Mouse (Mus musculus) embryonic facial prominence, embryonic 10.5 days (tissue): ENCODE measurements around the gene Wdr37. TPM values are rescaled to one million over a fixed set of nuclear protein-coding genes. Genes with fewer than 3 reads are reported as not detected.
"Not testable (repeated sequence)": the region's sequence is repeated elsewhere in the genome, so short reads cannot be mapped to it uniquely, and the experiment has no call there.

Experiments used
- DNase-seq: peaks from one replicate; pipeline ENCODE4 v3.0.0-alpha.2; 2017; ENCODE audit warnings: low spot score
- H3K27ac ChIP-seq: fragments of 300-500 bp; sonication (generic); replicated peaks from 2 replicates; pipeline ENCODE4 v1.5.1; 2016; ENCODE audit warnings: mild to moderate bottlenecking
- H3K27me3 ChIP-seq: fragments of 300-500 bp; sonication (generic); replicated peaks from 2 replicates; pipeline ENCODE4 v1.6.1; 2016; ENCODE audit warnings: low read depth, mild to moderate bottlenecking; ENCODE audit not compliant: poor library complexity, severe bottlenecking
- H3K36me3 ChIP-seq: fragments of 300-500 bp; sonication (generic); replicated peaks from 2 replicates; pipeline ENCODE4 v1.6.1; 2016; ENCODE audit warnings: mild to moderate bottlenecking, moderate library complexity
- H3K4me1 ChIP-seq: fragments of 300-500 bp; sonication (generic); 2 replicates; pipeline ENCODE4 v1.6.1; 2016
- H3K4me3 ChIP-seq: fragments of 300-500 bp; sonication (generic); 2 replicates; pipeline ENCODE4 v1.5.1; 2016; ENCODE audit warnings: mild to moderate bottlenecking, moderate library complexity
- H3K9me3 ChIP-seq: fragments of 300-500 bp; sonication (generic); 2 replicates; pipeline ENCODE4 v1.6.1; 2016; ENCODE audit warnings: mild to moderate bottlenecking
- WGBS: fragments of 180-500 bp; shearing (Covaris S2); methylation state at CpG from one replicate; pipeline ENCODE4 v1.1.7; 2016; 5-methylcytosine and 5-hydroxymethylcytosine counted together
- polyA plus RNA-seq: library from polyadenylated mRNA; unstranded; fragments of >200 nt; fragmentation: Nextera tagmentation; extraction: Ambion mirVana; gene quantifications from 2 replicates; pipeline ENCODE4 v1.2.1, GENCODE M21; 2016

Wdr37 gene
- polyA plus RNA-seq = 28.3 and 29.8 TPM in 2 replicates

DNA sequence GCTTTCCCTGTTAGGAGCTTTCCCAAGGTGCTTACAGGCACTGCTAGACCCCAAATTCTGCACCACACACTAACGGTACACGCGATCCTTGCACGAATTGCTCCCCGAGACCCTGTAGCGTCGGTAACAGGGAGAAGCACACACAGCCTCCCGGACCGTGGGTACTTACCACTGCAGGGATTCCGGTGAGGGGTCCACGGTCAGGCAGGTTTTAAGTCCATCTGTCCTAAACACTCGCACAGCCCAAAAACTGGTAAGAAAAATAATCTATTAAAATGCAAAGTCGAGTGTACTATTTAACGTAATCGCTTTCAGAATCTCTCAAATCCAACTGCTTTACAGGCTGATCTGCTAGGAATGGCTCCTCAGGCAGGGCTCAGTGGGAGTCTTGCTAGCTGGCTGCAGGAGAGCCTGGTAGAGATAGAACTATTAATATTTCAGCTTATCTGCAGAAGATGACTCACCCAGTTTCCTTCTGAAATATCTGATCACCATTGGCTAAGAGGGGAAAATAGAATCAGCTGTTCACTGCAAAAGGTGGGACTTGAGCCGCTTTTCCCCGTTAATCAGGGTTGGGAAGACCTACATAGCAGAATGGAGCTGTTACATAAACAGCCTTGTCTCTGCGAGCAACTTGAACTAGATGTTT is at the start of gene Wdr37:
Gene Wdr37, minus strand, starts transcription at position 596 of the 649 bp plus-strand sequence.
- 2% methylated on average over 18 of the region's 18 CpGs for WGBS

DNA sequence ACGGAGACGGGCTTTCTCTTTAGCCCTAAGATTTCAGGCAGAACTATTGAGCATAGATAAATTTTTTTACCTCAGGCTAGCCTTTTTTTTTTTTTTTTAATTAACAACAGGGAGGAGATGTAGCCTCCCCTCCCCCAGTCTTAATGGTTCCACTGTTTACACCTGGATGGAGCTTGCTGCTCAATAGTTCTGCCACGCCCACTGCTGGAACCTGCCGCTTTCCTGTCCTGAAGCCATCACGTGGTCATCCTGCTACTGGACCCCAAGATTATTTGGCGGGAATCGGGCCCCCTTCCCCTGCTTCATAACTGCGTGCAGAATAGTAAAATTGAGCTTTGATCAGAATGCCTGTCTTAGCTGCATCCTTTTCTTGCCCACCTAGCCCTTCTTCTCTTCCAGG is 42.2 kb upstream of the Wdr37 start:
- H3K27ac ChIP-seq, DNase-seq, H3K4me3 ChIP-seq, H3K4me1 ChIP-seq, H3K9me3 ChIP-seq, H3K36me3 ChIP-seq, H3K27me3 ChIP-seq: not testable (repeated sequence)
- WGBS = 94% methylated on average over 8 of the region's 8 CpGs

More for the DNA sequence above, at the start of gene Wdr37:
- Histone ChIP-seq H3K9me3 (no peaks in the 10 kb centered on the region), H3K4me1 (peaks cover 15% of the 10 kb centered on the region), H3K27ac (peak within 1 kb of the TSS; percentile 92), H3K27me3 (no peaks in the 10 kb centered on the region), H3K4me3 (peak within 1 kb of the TSS; percentile 92), H3K36me3 (peaks cover 9% of the 10 kb centered on the region)
- peak; percentile 27 for DNase-seq

DNA sequence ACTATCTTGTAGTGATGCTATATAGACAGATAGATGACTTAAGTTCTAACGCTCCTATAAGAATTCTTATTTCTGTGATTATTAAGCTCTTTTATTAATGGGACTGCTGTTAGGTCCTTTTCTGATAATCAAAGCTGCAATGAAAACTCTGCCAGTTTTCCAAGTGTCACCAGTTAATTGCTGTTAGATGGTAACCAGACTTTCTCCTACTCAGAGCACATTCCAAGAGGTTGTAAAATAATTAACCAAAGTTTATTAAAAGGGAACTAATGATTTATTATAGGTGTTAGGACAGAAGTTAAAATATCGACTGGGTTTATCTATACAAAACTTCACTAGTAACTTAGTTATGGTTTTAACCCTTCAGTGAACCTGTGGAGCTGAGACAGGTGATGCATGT is 34.3 kb upstream of the Wdr37 start:
- H3K9me3 ChIP-seq = peaks cover 21% of the 10 kb centered on the region
- not testable (repeated sequence) for H3K4me1 ChIP-seq, H3K36me3 ChIP-seq, H3K27me3 ChIP-seq, DNase-seq, H3K4me3 ChIP-seq, H3K27ac ChIP-seq
- 92% methylated on average over 2 of the region's 2 CpGs for WGBS

DNA sequence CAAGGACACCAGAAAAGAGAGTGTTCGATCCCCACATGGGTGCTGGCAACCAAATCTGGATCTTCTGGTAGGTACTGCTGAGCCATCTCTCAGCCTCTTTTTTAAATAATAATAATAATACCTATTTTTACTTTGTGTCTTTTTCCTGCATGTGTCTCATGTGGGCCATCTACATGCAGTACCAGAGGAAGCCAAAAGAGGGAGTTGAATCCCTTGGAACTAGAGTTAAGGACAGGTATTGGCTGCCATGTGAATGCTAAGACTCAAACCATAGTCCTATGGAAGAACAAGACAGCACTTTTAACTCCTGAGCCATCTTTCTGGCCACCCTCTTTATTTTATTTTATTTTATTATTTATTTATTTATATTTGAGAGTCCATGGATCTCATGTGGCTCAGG is 16.9 kb upstream of the Wdr37 start:
- 93% methylated on average over 1 of the region's 1 CpGs for WGBS
- H3K36me3 ChIP-seq = peaks cover 38% of the 10 kb centered on the region
- H3K9me3 ChIP-seq = no peaks in the 10 kb centered on the region
- H3K4me1 ChIP-seq = peaks cover 12% of the 10 kb centered on the region
- H3K4me3 ChIP-seq = no peak overlapping the region
- H3K27ac ChIP-seq = no peak overlapping the region
- no peaks in the 10 kb centered on the region for H3K27me3 ChIP-seq
- DNase-seq = no peak

DNA sequence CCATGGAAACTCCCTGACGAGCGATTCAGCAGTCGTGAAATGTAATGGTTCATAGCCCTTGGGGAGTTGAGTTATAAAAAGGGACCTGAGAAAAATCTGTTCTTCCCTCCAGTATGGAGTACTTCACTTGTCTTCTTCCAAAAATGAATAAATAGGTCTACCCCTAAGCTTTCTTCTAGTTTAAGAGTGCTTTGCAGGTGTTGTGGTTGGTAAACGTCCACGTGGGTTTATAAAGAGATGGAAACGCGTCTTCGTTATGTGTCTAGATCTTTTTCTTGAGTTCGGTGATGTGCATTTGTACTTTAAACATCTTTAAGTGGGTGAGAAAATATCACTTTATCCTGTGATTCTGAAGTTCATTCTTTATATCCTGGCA is 14.5 kb upstream of the Wdr37 start:
- DNase-seq = no peak
- no peaks in the 10 kb centered on the region for H3K27me3 ChIP-seq
- H3K36me3 ChIP-seq = peaks cover 24% of the 10 kb centered on the region
- H3K4me3 ChIP-seq = peak overlapping the region; percentile 82
- H3K4me1 ChIP-seq = peaks cover 12% of the 10 kb centered on the region
- 7% methylated on average over 9 of the region's 9 CpGs for WGBS
- H3K27ac ChIP-seq = peak overlapping the region; percentile 98
- H3K9me3 ChIP-seq = no peaks in the 10 kb centered on the region

DNA sequence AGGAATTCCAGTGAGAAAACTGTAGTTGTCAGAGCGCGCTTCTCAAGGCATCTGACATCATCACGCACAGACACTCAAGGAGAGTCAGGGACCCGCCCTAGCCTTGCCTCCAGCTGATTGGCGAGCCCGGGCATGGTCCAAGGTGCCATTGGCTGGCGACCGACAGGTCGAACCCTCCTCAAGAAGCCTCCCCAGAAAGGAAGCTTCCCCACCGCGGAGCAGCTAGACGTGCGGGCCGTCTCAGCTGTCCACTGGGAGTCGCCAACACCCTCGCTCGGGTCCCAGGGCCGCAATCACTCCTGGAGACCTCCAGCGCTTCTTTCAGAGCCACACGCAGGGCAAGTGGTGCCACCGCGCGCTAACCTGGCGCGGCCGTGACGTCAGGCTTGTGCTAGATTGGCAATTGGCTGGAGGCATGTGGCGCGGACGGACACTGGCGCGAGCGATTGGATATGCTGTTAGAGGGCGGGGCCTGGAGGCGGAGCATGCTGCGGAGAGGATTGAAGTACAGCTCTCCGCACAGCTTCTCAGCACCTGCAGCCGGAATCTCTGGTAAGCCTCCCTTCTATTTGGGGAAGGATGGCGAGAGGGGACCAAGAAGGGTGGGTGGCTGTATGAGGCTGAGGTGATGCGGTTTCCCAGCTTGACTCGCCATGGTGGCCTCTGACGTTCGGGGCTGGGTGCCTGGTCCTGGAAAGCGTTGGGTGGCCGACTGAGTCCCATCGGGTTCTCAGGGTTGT is 13.9 kb upstream of the Wdr37 start, which contains the start of gene Idi1:
Gene Idi1, plus strand, starts transcription at position 57 of the 740 bp plus-strand sequence.
- Histone ChIP-seq H3K9me3 (no peaks in the 10 kb centered on the region), H3K36me3 (peaks cover 24% of the 10 kb centered on the region), H3K4me3 (peak within 1 kb of the TSS; percentile 82), H3K4me1 (peaks cover 12% of the 10 kb centered on the region), H3K27ac (peak within 1 kb of the TSS; percentile 98), H3K27me3 (no peaks in the 10 kb centered on the region)
- DNase-seq = peak; percentile 97
- under 1% methylated on average over 46 of the region's 46 CpGs for WGBS

DNA sequence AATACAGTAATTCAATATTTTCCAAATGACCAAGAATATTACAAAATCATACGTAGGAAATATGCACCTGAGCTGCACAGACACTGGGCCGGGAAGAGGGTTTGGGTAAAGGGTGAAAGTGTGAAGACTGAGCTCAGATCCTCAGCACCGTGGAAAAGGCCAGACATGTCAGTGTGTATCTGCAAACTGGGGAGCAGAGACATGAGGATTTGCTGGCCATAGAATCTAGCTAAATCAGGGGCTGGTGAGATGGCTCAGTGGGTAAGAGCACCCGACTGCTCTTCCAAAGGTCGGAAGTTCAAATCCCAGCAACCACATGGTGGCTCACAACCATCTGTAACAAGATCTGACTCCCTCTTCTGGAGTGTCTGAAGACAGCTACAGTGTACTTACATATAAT is 12.2 kb upstream of the Wdr37 start:
- not testable (repeated sequence) for H3K27ac ChIP-seq, H3K9me3 ChIP-seq, H3K4me3 ChIP-seq, DNase-seq, H3K27me3 ChIP-seq
- Histone ChIP-seq H3K36me3 (peaks cover 12% of the 10 kb centered on the region), H3K4me1 (peaks cover 12% of the 10 kb centered on the region)
- WGBS = 83% methylated on average over 5 of the region's 5 CpGs

DNA sequence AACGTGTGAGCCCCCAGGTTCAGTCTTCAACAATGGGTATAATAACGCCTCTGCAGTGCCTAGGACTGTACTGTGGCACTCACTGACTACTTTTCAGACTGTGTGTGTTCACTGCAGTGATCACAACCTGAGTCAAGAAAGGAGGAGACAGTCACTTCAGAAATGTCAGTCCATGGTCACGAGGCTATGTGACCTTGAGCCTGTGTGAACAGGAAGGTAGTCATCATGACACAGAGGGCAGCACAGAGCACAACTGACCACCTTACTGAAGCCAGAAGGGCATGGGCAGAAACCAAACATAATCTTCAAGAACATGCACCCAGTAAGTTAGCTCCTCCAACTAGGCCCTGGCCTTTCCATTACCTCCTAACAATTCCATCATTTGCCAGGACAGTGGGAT is 9.9 kb upstream of the Wdr37 start:
- no peak for DNase-seq
- H3K27me3 ChIP-seq = no peaks in the 10 kb centered on the region
- H3K36me3 ChIP-seq = no peaks in the 10 kb centered on the region
- no peak overlapping the region for H3K27ac ChIP-seq
- WGBS = 71% methylated on average over 3 of the region's 3 CpGs
- no peak overlapping the region for H3K4me3 ChIP-seq
- H3K9me3 ChIP-seq = no peaks in the 10 kb centered on the region
- 0 out of 2 replicates have a peak, but pooled peaks cover 5% of the 10 kb centered on the region for H3K4me1 ChIP-seq

DNA sequence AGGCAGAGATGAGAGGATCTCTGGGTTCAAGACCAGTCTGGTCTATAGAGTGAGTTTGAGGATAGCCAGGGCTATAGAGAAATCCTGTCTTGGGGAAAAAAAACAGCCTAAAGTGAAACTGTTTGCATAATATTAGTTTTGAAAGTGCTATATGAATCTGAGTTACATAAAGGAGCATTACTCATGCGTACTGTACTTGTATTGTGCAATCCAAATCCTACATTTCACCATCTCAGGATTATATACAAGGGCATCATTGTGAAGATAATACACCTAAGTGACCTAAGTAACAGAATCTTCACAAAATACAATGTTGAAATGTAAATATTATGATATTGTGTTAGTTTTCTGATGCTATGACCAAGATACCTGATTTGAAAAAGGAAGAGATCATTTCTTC is 2.1 kb upstream of the Wdr37 start:
- Histone ChIP-seq H3K9me3 (no peaks in the 10 kb centered on the region), H3K4me3 (no peak overlapping the region), H3K4me1 (peaks cover 15% of the 10 kb centered on the region), H3K27me3 (no peaks in the 10 kb centered on the region), H3K36me3 (no peaks in the 10 kb centered on the region), H3K27ac (no peak overlapping the region)
- no peak for DNase-seq
- 88% methylated on average over 1 of the region's 1 CpGs for WGBS

DNA sequence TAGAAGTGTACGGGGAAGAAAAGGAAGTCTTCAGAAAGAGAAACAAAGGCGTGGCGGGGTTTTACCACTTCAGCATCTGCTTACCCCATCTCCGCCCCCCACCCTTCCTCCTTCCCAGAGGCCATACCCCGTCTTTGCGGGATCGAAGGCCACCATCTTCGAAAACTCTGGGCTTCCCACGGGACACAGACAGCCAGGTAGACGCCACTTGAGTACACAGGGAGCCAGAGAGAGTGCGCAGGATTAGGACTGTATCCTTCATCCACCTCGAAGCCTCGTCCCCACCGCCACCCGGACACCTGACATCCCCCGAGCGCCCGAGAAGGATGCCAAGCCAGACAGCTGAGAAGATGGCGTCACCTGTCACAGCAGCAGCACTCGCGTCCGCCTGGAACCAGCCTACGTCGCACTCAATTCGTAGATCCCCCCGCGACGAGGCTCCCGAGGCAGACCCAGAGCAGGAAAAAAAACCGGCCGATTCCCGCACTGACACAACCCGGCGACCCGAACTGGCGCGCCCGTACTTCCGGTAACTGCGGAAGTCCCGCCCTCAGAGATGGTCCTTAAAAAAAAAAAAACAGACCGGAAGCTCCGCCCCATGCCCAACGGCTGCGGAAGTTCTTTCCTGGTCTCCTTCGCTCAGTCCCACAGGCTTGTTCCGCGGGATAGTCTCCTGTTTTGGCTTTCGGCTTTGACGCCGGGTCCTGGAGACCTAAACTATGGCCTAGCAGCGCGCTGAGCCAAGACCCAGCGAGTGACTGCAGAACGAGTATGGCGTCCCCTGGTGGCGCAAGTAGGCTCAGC is 997 bp downstream of the Wdr37 start:
- peak; percentile 90 for DNase-seq
- H3K27me3 ChIP-seq = no peaks in the 10 kb centered on the region
- no peaks in the 10 kb centered on the region for H3K9me3 ChIP-seq
- under 1% methylated on average over 57 of the region's 57 CpGs for WGBS
- H3K27ac ChIP-seq = peak overlapping the region; percentile 92
- H3K36me3 ChIP-seq = peaks cover 14% of the 10 kb centered on the region
- peaks cover 15% of the 10 kb centered on the region for H3K4me1 ChIP-seq
- peak overlapping the region; percentile 92 for H3K4me3 ChIP-seq

DNA sequence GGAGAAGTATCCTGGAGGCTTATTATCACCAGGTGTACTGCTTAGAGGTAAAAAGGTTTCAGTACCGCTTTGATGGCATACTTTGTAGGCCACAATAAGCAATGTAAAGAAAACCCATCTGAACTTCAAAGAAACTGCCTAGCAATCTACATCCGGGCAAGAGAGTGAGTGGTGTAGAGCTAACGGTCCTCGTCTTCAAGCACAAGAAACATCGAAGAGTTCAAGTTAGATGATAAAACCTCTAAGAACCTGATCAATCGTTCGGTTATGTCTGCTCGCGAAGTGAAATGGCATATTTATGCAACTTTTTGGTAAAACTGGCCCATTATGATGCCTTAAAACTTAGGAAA is 1.6 kb downstream of the Wdr37 start:
- Histone ChIP-seq H3K27ac (peak overlapping the region; percentile 92), H3K36me3 (peaks cover 14% of the 10 kb centered on the region), H3K27me3 (no peaks in the 10 kb centered on the region), H3K4me3 (peak overlapping the region; percentile 92), H3K4me1 (peaks cover 15% of the 10 kb centered on the region), H3K9me3 (no peaks in the 10 kb centered on the region)
- DNase-seq = no peak
- WGBS = 9% methylated on average over 9 of the region's 9 CpGs

DNA sequence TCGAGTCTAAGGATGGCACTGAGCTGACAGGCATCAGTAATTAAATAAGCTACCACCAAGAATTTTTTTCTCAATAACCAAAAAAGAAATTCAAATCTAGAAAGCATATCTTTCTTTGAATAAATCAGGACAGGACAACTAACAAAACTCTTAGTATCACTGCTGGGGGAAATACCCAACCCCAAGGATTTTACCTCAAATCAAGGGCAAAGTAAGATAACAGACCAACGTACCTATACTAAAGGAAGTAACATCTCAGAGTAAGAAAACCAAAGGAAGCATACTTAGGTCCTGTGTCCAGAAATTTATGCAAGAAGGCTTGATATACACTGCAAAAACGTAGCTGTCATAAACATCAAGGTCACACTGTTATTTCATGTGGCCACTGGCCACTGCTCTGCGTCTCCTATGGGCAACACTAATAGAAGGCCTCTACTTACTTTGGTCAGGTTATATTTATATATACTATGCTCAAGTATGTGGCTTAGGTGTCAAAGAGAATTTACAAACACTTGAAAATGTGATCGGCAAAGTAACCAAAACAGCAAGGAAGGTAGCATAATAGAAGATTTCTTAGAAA is 2.0 kb downstream of the Wdr37 start:
- 79% methylated on average over 5 of the region's 5 CpGs for WGBS
- Histone ChIP-seq H3K4me1 (peaks cover 15% of the 10 kb centered on the region), H3K27ac (peak overlapping the region; percentile 92; the same call in 1 of the 2 replicates), H3K36me3 (peaks cover 19% of the 10 kb centered on the region), H3K27me3 (no peaks in the 10 kb centered on the region), H3K4me3 (peak overlapping the region; percentile 92), H3K9me3 (no peaks in the 10 kb centered on the region)
- no peak for DNase-seq
